In genomic region chr8:4237814-4238433, GRCm38 (mm10) we compare ENCODE assay signal across 8 mouse cellular contexts. TPM values are rescaled to one million over a fixed set of nuclear protein-coding genes. Genes with fewer than 3 reads are reported as not detected.
A peak's percentile ranks its signal among the peaks of the same experiment; 100 is the strongest.
DNase-seq lines count a peak whose midpoint lies in the region; ATAC-seq and TF ChIP-seq lines count a peak whose summit lies in the region.

No protein-coding gene starts in this region.

- peak overlapping the region; percentile 73 for H3K9ac ChIP-seq in intestine, postnatal 0 days (ENCODE audit: low read depth, low read length)

- TF ChIP-seq CTCF in intestine, postnatal 0 days (IDR thresholded peaks at IDR 0.05; ENCODE audit: low read depth) = no peak

- H3K27me3 ChIP-seq in intestine, postnatal 0 days (replicated peaks; ENCODE audit: control insufficient read depth, insufficient read depth, low read length) = no peaks in the 10 kb centered on the region

- DNase-seq in urinary bladder, postnatal 25 days (ENCODE audit: low spot score) = peak; percentile 36
- DNase-seq in urinary bladder, postnatal 4 days (ENCODE audit: low spot score in 2 of 2) = no peak
- DNase-seq in lung, postnatal 14 days = peak; percentile 25
- DNase-seq in urinary bladder, postnatal 36 days (ENCODE audit: low spot score in 2 of 2) = no peak
- no peak for DNase-seq in right cerebral cortex, postnatal 25 days
- no peak for DNase-seq in frontal cortex, adult 2 months (ENCODE audit: extremely low spot score in 1 of 2, low spot score in 1 of 2)

- 14% methylated on average over 15 of the region's 15 CpGs for WGBS in intestine, postnatal 0 days

- peaks cover 9% of the 10 kb centered on the region for H3K36me3 ChIP-seq in intestine, postnatal 0 days (ENCODE audit: control insufficient read depth, insufficient read depth)

- peak; percentile 4; the same call in 1 of the 2 replicates for ATAC-seq in erythroblast, adult 5-6 weeks (replicated peaks; ENCODE audit: low FRiP score, poor library complexity, severe bottlenecking)
- no peak; the same call in 1 of the 2 replicates for ATAC-seq in intestine, postnatal 0 days

- H3K4me1 ChIP-seq in intestine, postnatal 0 days (replicated peaks; ENCODE audit: control insufficient read depth, insufficient read depth, low read length) = peaks cover 10% of the 10 kb centered on the region; the same call in 1 of the 2 replicates

- peak overlapping the region; percentile 75 for H3K4me2 ChIP-seq in intestine, postnatal 0 days (replicated peaks; ENCODE audit: low read depth)

- H3K9me3 ChIP-seq in intestine, postnatal 0 days (ENCODE audit: control insufficient read depth) = no peaks in the 10 kb centered on the region

- H3K4me3 ChIP-seq in intestine, postnatal 0 days (ENCODE audit: low read depth, low read length) = peak overlapping the region; percentile 79

- peak overlapping the region; percentile 87 for H3K27ac ChIP-seq in intestine, postnatal 0 days (ENCODE audit: low read depth, low read length)

RNA-seq across cellular contexts. Expression of gene Map2k7, which starts 0.6 kb away (rescaled TPM):
- 16.3 and 22.4 TPM in 2 replicates for total RNA-seq in erythroblast, adult 5-6 weeks (2015; ENCODE audit: low replicate concordance)
- 6.6 and 8.6 TPM in 2 replicates for total RNA-seq in erythroblast, adult 5-6 weeks (2017; ENCODE audit: low replicate concordance)
- polyA plus RNA-seq in intestine, postnatal 0 days (2015; fragmentation: Nextera tagmentation; extraction: Ambion mirVana) = 14.3 and 16.6 TPM in 2 replicates
- 67.1 and 68.3 TPM in 2 replicates for polyA plus RNA-seq in frontal cortex, adult 2 months (2012; rRNA removed)

RNA-seq across cellular contexts. Expression of gene Gm49320, which starts 0.7 kb away (rescaled TPM):
- total RNA-seq in erythroblast, adult 5-6 weeks (2015; ENCODE audit: low replicate concordance) = 0.84 TPM in 1 of 2 replicates, not detected in the other
- not detected in 2 replicates for total RNA-seq in erythroblast, adult 5-6 weeks (2017; ENCODE audit: low replicate concordance)
- 0.20 and 0.74 TPM in 2 replicates for polyA plus RNA-seq in intestine, postnatal 0 days (2015; fragmentation: Nextera tagmentation; extraction: Ambion mirVana)
- polyA plus RNA-seq in frontal cortex, adult 2 months (2012; rRNA removed) = 6.1 and 6.3 TPM in 2 replicates

RNA-seq across cellular contexts. Expression of gene Tgfbr3l, which starts 10.1 kb away (rescaled TPM):
- total RNA-seq in erythroblast, adult 5-6 weeks (2015; ENCODE audit: low replicate concordance) = 6.1 TPM in 1 of 2 replicates, not detected in the other
- 0.43 TPM in 1 of 2 replicates, not detected in the other for total RNA-seq in erythroblast, adult 5-6 weeks (2017; ENCODE audit: low replicate concordance)
- polyA plus RNA-seq in intestine, postnatal 0 days (2015; fragmentation: Nextera tagmentation; extraction: Ambion mirVana) = 0.87 and 2.1 TPM in 2 replicates
- 37.1 and 54.6 TPM in 2 replicates for polyA plus RNA-seq in frontal cortex, adult 2 months (2012; rRNA removed)

RNA-seq across cellular contexts. Expression of gene Lrrc8e, which starts 11.3 kb away (rescaled TPM):
- not detected in 2 replicates for total RNA-seq in erythroblast, adult 5-6 weeks (2015; ENCODE audit: low replicate concordance)
- not detected in 2 replicates for total RNA-seq in erythroblast, adult 5-6 weeks (2017; ENCODE audit: low replicate concordance)
- 2.8 and 3.3 TPM in 2 replicates for polyA plus RNA-seq in intestine, postnatal 0 days (2015; fragmentation: Nextera tagmentation; extraction: Ambion mirVana)
- 0.02 TPM in 2 replicates for polyA plus RNA-seq in frontal cortex, adult 2 months (2012; rRNA removed)

RNA-seq across cellular contexts. Expression of gene Snapc2, which starts 15.0 kb away (rescaled TPM):
- total RNA-seq in erythroblast, adult 5-6 weeks (2015; ENCODE audit: low replicate concordance) = 6.3 and 13.8 TPM in 2 replicates
- 0.68 and 0.84 TPM in 2 replicates for total RNA-seq in erythroblast, adult 5-6 weeks (2017; ENCODE audit: low replicate concordance)
- 21.5 and 22.2 TPM in 2 replicates for polyA plus RNA-seq in intestine, postnatal 0 days (2015; fragmentation: Nextera tagmentation; extraction: Ambion mirVana)
- 45.3 and 48.2 TPM in 2 replicates for polyA plus RNA-seq in frontal cortex, adult 2 months (2012; rRNA removed)

Comparison
In these comparisons a context has a peak if more than half of its experiments do, and no peak if none do; other contexts are left out.
1. DNase-seq: peak in urinary bladder, postnatal 25 days (single experiment) and lung, postnatal 14 days (single experiment); none in urinary bladder, postnatal 4 days (0 of 2), urinary bladder, postnatal 36 days (0 of 2), right cerebral cortex, postnatal 25 days (single experiment) and frontal cortex, adult 2 months (0 of 2).
2. RNA of gene Tgfbr3l, which starts 10.1 kb away (polyA plus RNA-seq): 37.1 to 54.6 TPM in frontal cortex, adult 2 months; 0.87 to 2.1 TPM in intestine, postnatal 0 days; every median in the first group is over 10 times any median in the second.